Mouse (Mus musculus): ENCODE measurements at regions not wholly inside any gene's neighbourhood (a gene's known extent, or its start where the extent isn't known, plus 50 kb on each side); places are given as distances from the start of the nearest gene placed in this dataset.

DNA sequence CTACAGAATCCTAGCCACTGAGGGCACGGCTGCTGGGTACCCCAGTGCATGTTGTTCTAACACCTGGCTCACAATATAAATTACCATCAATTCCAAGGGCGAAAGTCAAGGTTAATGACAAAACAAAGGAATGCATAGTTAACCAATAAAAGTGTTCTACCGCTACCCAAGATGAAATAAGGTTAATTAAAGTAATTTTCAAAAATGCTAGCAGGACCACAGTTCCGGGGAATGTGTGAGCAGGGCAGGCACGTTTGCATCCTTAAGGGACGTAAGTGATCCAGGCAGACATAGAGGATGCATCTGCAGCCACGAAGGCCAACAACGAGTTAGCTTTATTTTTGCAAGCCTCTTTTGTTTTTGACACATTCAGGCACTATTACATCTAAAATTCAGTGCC is 220.3 kb upstream of the Nfe2l3 start:
- Histone ChIP-seq H3K36me3 (no peaks in the 10 kb centered on the region), H3K27ac (peak overlapping the region; percentile 66), H3K9ac (no peak overlapping the region), H3K9me3 (replicated peaks) (no peaks in the 10 kb centered on the region), H3K4me2 (no peak overlapping the region), H3K27me3 (0 out of 2 replicates have a peak, but pooled peaks cover 4% of the 10 kb centered on the region), H3K4me3 (no peak overlapping the region), H3K4me1 (replicated peaks) (peaks cover 37% of the 10 kb centered on the region)
- 90% methylated on average over 8 of the region's 8 CpGs for WGBS
- no peak for ATAC-seq (replicated peaks; ENCODE audit: insufficient number of reproducible peaks, insufficient read depth, low FRiP score, low read depth)

- Histone ChIP-seq H3K36me3 (no peaks in the 10 kb centered on the region), H3K4me2 (no peak overlapping the region), H3K9ac (no peak overlapping the region), H3K27me3 (no peaks in the 10 kb centered on the region), H3K4me1 (replicated peaks) (peaks cover 28% of the 10 kb centered on the region), H3K9me3 (replicated peaks) (no peaks in the 10 kb centered on the region), H3K27ac (peak overlapping the region; percentile 80), H3K4me3 (no peak overlapping the region)
- WGBS: 85% methylated on average over 10 of the region's 10 CpGs
- no peak for ATAC-seq (replicated peaks; ENCODE audit: insufficient number of reproducible peaks, insufficient read depth, low FRiP score, low read depth)
These were observed 217.1 kb upstream of the Nfe2l3 start for GRCm38 (mm10) chr6:51215371-51215770.

GRCm38 (mm10) chr6:51216472-51216871 is 216.0 kb upstream of the Nfe2l3 start:
- 19% methylated on average over 8 of the region's 8 CpGs for WGBS
- H3K9ac ChIP-seq: no peak overlapping the region
- H3K27me3 ChIP-seq: no peaks in the 10 kb centered on the region
- H3K9me3 ChIP-seq (replicated peaks): no peaks in the 10 kb centered on the region
- no peaks in the 10 kb centered on the region for H3K36me3 ChIP-seq
- ATAC-seq (replicated peaks; ENCODE audit: insufficient number of reproducible peaks, insufficient read depth, low FRiP score, low read depth): peak; percentile 84
- peaks cover 23% of the 10 kb centered on the region for H3K4me1 ChIP-seq (replicated peaks)
- H3K27ac ChIP-seq: peak overlapping the region; percentile 80
- peak overlapping the region; percentile 32 for H3K4me2 ChIP-seq
- no peak overlapping the region for H3K4me3 ChIP-seq

GRCm38 (mm10) chr6:51219691-51220090 is 212.8 kb upstream of the Nfe2l3 start:
- WGBS: 82% methylated on average over 12 of the region's 12 CpGs
- Histone ChIP-seq H3K9ac (no peak overlapping the region), H3K4me1 (replicated peaks) (peaks cover 15% of the 10 kb centered on the region), H3K4me3 (no peak overlapping the region), H3K36me3 (no peaks in the 10 kb centered on the region), H3K9me3 (replicated peaks) (no peaks in the 10 kb centered on the region), H3K27ac (no peak overlapping the region), H3K4me2 (no peak overlapping the region), H3K27me3 (no peaks in the 10 kb centered on the region)
- no peak for ATAC-seq (replicated peaks; ENCODE audit: insufficient number of reproducible peaks, insufficient read depth, low FRiP score, low read depth)

DNA sequence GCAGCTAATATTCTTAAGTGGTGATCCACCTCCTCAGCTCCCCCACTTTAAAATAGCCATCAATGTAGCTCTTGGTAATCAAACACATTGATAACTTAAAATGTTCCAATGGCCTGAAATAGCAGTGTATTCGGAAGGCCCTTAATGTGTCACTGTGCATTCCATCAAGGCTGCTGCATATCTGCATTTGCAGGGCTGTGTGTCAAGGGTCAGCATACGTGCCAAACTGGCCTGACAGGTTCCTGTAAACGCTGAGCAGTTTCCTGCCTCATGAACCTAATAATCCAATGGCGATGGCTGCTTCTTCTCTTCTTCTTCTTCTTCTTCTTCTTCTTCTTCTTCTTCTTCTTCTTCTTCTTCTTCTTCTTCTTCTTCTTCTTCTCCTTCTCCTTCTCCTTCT is 211.7 kb upstream of the Nfe2l3 start:
- H3K4me1 ChIP-seq (replicated peaks): peaks cover 9% of the 10 kb centered on the region
- H3K4me3 ChIP-seq: no peak overlapping the region
- H3K9me3 ChIP-seq (replicated peaks): no peaks in the 10 kb centered on the region
- ATAC-seq (replicated peaks; ENCODE audit: insufficient number of reproducible peaks, insufficient read depth, low FRiP score, low read depth): no peak
- H3K27me3 ChIP-seq: no peaks in the 10 kb centered on the region
- no peak overlapping the region for H3K27ac ChIP-seq
- 47% methylated on average over 4 of the region's 4 CpGs for whole genome bisulfite sequencing
- no peak overlapping the region for H3K9ac ChIP-seq
- no peak overlapping the region for H3K4me2 ChIP-seq
- no peaks in the 10 kb centered on the region for H3K36me3 ChIP-seq

- no peak overlapping the region for H3K4me2 ChIP-seq
- ATAC-seq (replicated peaks; ENCODE audit: insufficient number of reproducible peaks, insufficient read depth, low FRiP score, low read depth): no peak
- no peak overlapping the region for H3K27ac ChIP-seq
- 55% methylated on average over 11 of the region's 11 CpGs for WGBS
- no peaks in the 10 kb centered on the region for H3K36me3 ChIP-seq
- H3K9ac ChIP-seq: no peak overlapping the region
- H3K27me3 ChIP-seq: no peaks in the 10 kb centered on the region
- no peaks in the 10 kb centered on the region for H3K4me1 ChIP-seq (replicated peaks)
- H3K4me3 ChIP-seq: no peak overlapping the region
- H3K9me3 ChIP-seq (replicated peaks): no peaks in the 10 kb centered on the region; the same call in 1 of the 2 replicates
These were observed 196.3 kb upstream of the Nfe2l3 start for GRCm38 (mm10) chr6:51236077-51236740.

- Histone ChIP-seq H3K36me3 (no peaks in the 10 kb centered on the region), H3K9me3 (replicated peaks) (no peaks in the 10 kb centered on the region; the same call in none of the 2 replicates), H3K4me2 (no peak overlapping the region), H3K4me3 (no peak overlapping the region), H3K4me1 (replicated peaks) (no peaks in the 10 kb centered on the region), H3K27me3 (no peaks in the 10 kb centered on the region), H3K9ac (no peak overlapping the region), H3K27ac (no peak overlapping the region)
- WGBS: 66% methylated on average over 3 of the region's 3 CpGs
- no peak for ATAC-seq (replicated peaks; ENCODE audit: insufficient number of reproducible peaks, insufficient read depth, low FRiP score, low read depth)
These were observed 192.4 kb upstream of the Nfe2l3 start for GRCm38 (mm10) chr6:51240039-51240438.

- H3K4me2 ChIP-seq: no peak overlapping the region
- H3K27ac ChIP-seq: no peak overlapping the region
- no peaks in the 10 kb centered on the region for H3K27me3 ChIP-seq
- no peak for ATAC-seq (replicated peaks; ENCODE audit: insufficient number of reproducible peaks, insufficient read depth, low FRiP score, low read depth)
- H3K9me3 ChIP-seq (replicated peaks): no peaks in the 10 kb centered on the region
- H3K9ac ChIP-seq: no peak overlapping the region
- no peak overlapping the region for H3K4me3 ChIP-seq
- H3K36me3 ChIP-seq: no peaks in the 10 kb centered on the region
- H3K4me1 ChIP-seq (replicated peaks): no peaks in the 10 kb centered on the region
These were observed 182.2 kb upstream of the Nfe2l3 start for GRCm38 (mm10) chr6:51250233-51250632.

DNA sequence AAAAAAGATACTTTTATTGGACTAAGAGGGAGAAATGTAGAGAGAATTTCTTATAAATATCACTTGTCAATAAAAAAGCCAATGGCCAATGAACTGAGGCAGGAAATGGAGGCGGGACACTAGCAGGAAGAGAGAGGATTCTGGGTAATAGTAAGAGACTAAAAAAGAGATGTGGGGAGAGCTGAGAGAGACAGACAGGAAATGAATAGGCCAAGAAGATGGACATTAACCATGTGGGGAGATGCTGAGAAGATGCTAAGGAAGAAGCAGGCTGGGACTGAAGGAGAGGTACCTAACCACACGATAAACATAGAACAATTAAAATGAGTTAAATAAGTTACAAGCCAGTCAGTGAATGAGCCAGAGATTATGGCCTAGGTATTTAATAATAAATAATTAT is 181.0 kb upstream of the Nfe2l3 start:
- Histone ChIP-seq H3K27me3 (no peaks in the 10 kb centered on the region), H3K9ac (no peak overlapping the region), H3K4me1 (replicated peaks) (no peaks in the 10 kb centered on the region), H3K36me3 (no peaks in the 10 kb centered on the region), H3K4me2 (no peak overlapping the region), H3K27ac (no peak overlapping the region), H3K9me3 (replicated peaks) (no peaks in the 10 kb centered on the region), H3K4me3 (no peak overlapping the region)
- ATAC-seq (replicated peaks; ENCODE audit: insufficient number of reproducible peaks, insufficient read depth, low FRiP score, low read depth): no peak
- WGBS: 87% methylated on average over 2 of the region's 2 CpGs

GRCm38 (mm10) chr6:51252721-51253120 is 179.7 kb upstream of the Nfe2l3 start:
- no peak overlapping the region for H3K4me3 ChIP-seq
- H3K27ac ChIP-seq: no peak overlapping the region
- WGBS: 81% methylated on average over 3 of the region's 3 CpGs
- H3K9me3 ChIP-seq (replicated peaks): no peaks in the 10 kb centered on the region
- no peak for ATAC-seq (replicated peaks; ENCODE audit: insufficient number of reproducible peaks, insufficient read depth, low FRiP score, low read depth)
- H3K27me3 ChIP-seq: no peaks in the 10 kb centered on the region
- no peak overlapping the region for H3K4me2 ChIP-seq
- no peaks in the 10 kb centered on the region for H3K36me3 ChIP-seq
- no peak overlapping the region for H3K9ac ChIP-seq
- H3K4me1 ChIP-seq (replicated peaks): no peaks in the 10 kb centered on the region

DNA sequence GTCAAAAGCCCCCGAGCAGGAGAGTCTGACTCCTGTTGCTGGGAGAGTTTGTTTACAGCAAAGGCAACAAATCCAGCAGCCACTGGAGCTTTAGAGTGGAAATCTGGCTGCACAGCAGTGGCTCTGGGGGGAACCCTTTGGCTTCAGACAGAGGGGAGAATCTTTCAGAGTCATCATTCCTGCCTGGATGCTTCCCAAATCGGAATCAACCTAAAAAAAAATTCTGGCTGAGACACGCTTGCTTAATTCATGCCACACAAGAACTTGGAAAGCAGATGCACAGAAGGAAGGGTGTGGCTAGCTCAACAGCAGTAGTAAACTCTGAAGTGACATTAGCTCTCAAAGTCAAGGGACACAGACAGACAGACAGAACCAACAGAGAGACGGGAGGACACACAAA is 175.8 kb upstream of the Nfe2l3 start:
- ATAC-seq (replicated peaks; ENCODE audit: insufficient number of reproducible peaks, insufficient read depth, low FRiP score, low read depth): no peak
- Histone ChIP-seq H3K4me2 (no peak overlapping the region), H3K27me3 (no peaks in the 10 kb centered on the region), H3K9me3 (replicated peaks) (no peaks in the 10 kb centered on the region), H3K4me1 (replicated peaks) (no peaks in the 10 kb centered on the region; the same call in 1 of the 2 replicates), H3K9ac (no peak overlapping the region), H3K36me3 (no peaks in the 10 kb centered on the region), H3K27ac (no peak overlapping the region), H3K4me3 (no peak overlapping the region)
- WGBS: 57% methylated on average over 4 of the region's 4 CpGs

- Histone ChIP-seq H3K27me3 (no peaks in the 10 kb centered on the region), H3K4me1 (replicated peaks) (no peaks in the 10 kb centered on the region; the same call in 1 of the 2 replicates)
- 58% methylated on average over 6 of the region's 6 CpGs for WGBS
These were observed 174.9 kb upstream of the Nfe2l3 start for GRCm38 (mm10) chr6:51257524-51257923.

More at GRCm38 (mm10) chr6:51257524-51257923, 174.9 kb upstream of the Nfe2l3 start:
- Histone ChIP-seq H3K9me3 (replicated peaks) (no peaks in the 10 kb centered on the region), H3K27ac (no peak overlapping the region), H3K36me3 (no peaks in the 10 kb centered on the region), H3K4me3 (no peak overlapping the region), H3K9ac (no peak overlapping the region), H3K4me2 (no peak overlapping the region)
- ATAC-seq (replicated peaks; ENCODE audit: insufficient number of reproducible peaks, insufficient read depth, low FRiP score, low read depth): no peak

All from heart, embryonic 15.5 days (tissue).